Mouse (Mus musculus) T-cell, adult 66 days (primary cell): ENCODE data around the gene Tmem72. TPM values are rescaled to one million over a fixed set of nuclear protein-coding genes. Genes with fewer than 3 reads are reported as not detected.

Experiments used
- total RNA-seq, 2 experiments: library from RNA; stranded (reverse); gene quantifications; 3 replicates in 1 of 2; 4 replicates in 1 of 2; pipeline ENCODE4 v1.2.4; 2023

Tmem72 gene
- total RNA-seq = under 1 TPM; 0.24 to 0.35 TPM

GRCm38 (mm10) chr6:116716666-116717065, at the start of gene Tmem72:
Gene Tmem72, minus strand, starts transcription at chr6:116716913.

GRCm38 (mm10) chr6:116673471-116674282, 43.0 kb downstream of the Tmem72 start, which contains the start of gene Rassf4:
Gene Rassf4, minus strand, starts transcription at chr6:116673952.

GRCm38 (mm10) chr6:116650406-116650805, 66.3 kb downstream of the Tmem72 start, which contains the start of gene Depp1:
Gene Depp1, plus strand, starts transcription at chr6:116650609.

Other genes starting within 250 kb of the Tmem72 start
- gene Olfr211, start 227.8 kb downstream of the Tmem72 start, total RNA-seq = not detected
- gene Olfr212, start 210.4 kb downstream of the Tmem72 start, total RNA-seq = under 1 TPM in 1 of 2 experiments, not detected in 1; 0.20 TPM
- not detected for gene Olfr213, start 178.5 kb downstream of the Tmem72 start, total RNA-seq
- gene Gm5580, start 165.8 kb downstream of the Tmem72 start, total RNA-seq = 1 to 10 TPM; 2.8 to 3.5 TPM
- gene Olfr214, start 162.7 kb downstream of the Tmem72 start, total RNA-seq = not detected
- not detected for gene Olfr215, start 132.7 kb downstream of the Tmem72 start, total RNA-seq
- 10 to 100 TPM; 20.2 to 24.1 TPM for gene Zfp422, start 87.9 kb downstream of the Tmem72 start, total RNA-seq
- not detected for gene Depp1, start 66.3 kb downstream of the Tmem72 start, total RNA-seq
- gene Rassf4, start 43.0 kb downstream of the Tmem72 start, total RNA-seq = 1 to 10 TPM in 1 of 2 experiments, under 1 TPM in 1; 0.98 to 3.2 TPM